Mouse (Mus musculus) liver, adult 2 months (tissue): Measurements from ENCODE around the gene Rnf121.

ENCODE experiments used
- CTCF ChIP-seq: fragments of 200-500 bp; IDR thresholded peaks from 2 replicates; pipeline ENCODE4 v1.5.1; 2011; ENCODE audit warnings: low read depth, low read length, control low read depth
- POLR2A ChIP-seq: fragments of 200-500 bp; IDR thresholded peaks from 2 replicates; pipeline ENCODE4 v1.6.1; 2011; ENCODE audit warnings: low read length, control low read depth; ENCODE audit not compliant: insufficient read depth; ENCODE audit errors: extremely low read depth

DNA sequence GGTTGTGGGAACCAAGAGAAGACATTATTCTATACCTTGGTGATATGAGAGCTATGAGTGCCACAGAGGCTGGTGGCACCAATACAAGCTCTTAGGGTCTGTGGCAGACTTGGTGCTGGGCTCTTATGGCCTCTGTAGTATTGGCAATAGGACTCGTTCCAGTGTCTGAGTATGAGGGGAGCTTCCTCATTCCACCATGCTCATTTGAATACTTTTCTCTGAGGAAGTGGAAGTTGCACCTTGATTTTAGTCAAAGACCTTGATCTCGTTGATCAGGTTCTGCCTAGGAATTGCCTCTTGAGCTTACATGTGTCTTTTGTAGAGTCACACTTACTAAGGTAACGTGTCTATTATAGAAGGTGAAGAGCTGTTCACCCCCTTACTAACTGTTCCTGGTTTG is 71.0 kb downstream of the Rnf121 start:
- TF ChIP-seq CTCF (no peak), POLR2A (no peak)
